In genomic region chr7:63755476-63755948, GRCm38 (mm10) we compare ENCODE assay signal across 9 mouse cellular contexts.
DNase-seq lines count a peak whose midpoint lies in the region; ATAC-seq and TF ChIP-seq lines count a peak whose summit lies in the region.
"Had no signal": no experiment of that assay in that cellular context is flagged by ENCODE, and none has a peak within 500 bp of the region (broad histone marks: within the 10 kb centered on the region; RNA-seq: fewer than 3 reads in every experiment).

No protein-coding gene starts in this region.

- H3K9me3 ChIP-seq in forebrain, embryonic 11.5 days (ENCODE audit: control insufficient read depth, low read length): no peaks in the 10 kb centered on the region
- no peaks in the 10 kb centered on the region for H3K9me3 ChIP-seq in heart, embryonic 15.5 days (replicated peaks)
- H3K9me3 ChIP-seq in liver, embryonic 11.5 days (ENCODE audit: control insufficient read depth, low read length): no peaks in the 10 kb centered on the region

- no peaks in the 10 kb centered on the region for H3K36me3 ChIP-seq in forebrain, embryonic 11.5 days (ENCODE audit: control insufficient read depth, insufficient read depth, low read length)
- no peaks in the 10 kb centered on the region for H3K36me3 ChIP-seq in heart, embryonic 15.5 days
- H3K36me3 ChIP-seq in liver, embryonic 11.5 days (ENCODE audit: control insufficient read depth, insufficient read depth, low read length): no peaks in the 10 kb centered on the region
- H3K36me3 ChIP-seq: G1E had no signal

- peak; percentile 62 for ATAC-seq in forebrain, embryonic 11.5 days (replicated peaks; ENCODE audit: low FRiP score)
- 0 out of 2 replicates have a peak, but pooled peaks have one; percentile 37 for ATAC-seq in heart, embryonic 15.5 days (replicated peaks; ENCODE audit: insufficient number of reproducible peaks, insufficient read depth, low FRiP score, low read depth)
- ATAC-seq in liver, embryonic 11.5 days (replicated peaks; ENCODE audit: low FRiP score): no peak
- ATAC-seq in monocyte, adult 5-6 weeks (replicated peaks; ENCODE audit: insufficient number of reproducible peaks, low FRiP score, low TSS enrichment, poor library complexity, severe bottlenecking): peak; percentile 72

- H3K27me3 ChIP-seq in forebrain, embryonic 11.5 days (ENCODE audit: control insufficient read depth, insufficient read depth, low read length): peaks cover 57% of the 10 kb centered on the region
- peaks cover 77% of the 10 kb centered on the region for H3K27me3 ChIP-seq in heart, embryonic 15.5 days
- H3K27me3 ChIP-seq in liver, embryonic 11.5 days (replicated peaks; ENCODE audit: control insufficient read depth, insufficient read depth, low read length): peaks cover 67% of the 10 kb centered on the region

- TF ChIP-seq POLR2A in bone marrow, adult 2 months (IDR thresholded peaks at IDR 0.05; ENCODE audit: borderline replicate concordance, control insufficient read depth, low read depth, low read length): no peak

- peak; percentile 57 for TF ChIP-seq CTCF in bone marrow, adult 2 months (IDR thresholded peaks at IDR 0.05; ENCODE audit: control insufficient read depth, insufficient read depth, low read length)

- peak overlapping the region; percentile 54 for H3K9ac ChIP-seq in forebrain, embryonic 11.5 days (ENCODE audit: low read length)
- H3K9ac ChIP-seq in heart, embryonic 15.5 days: peak overlapping the region; percentile 46
- no peak overlapping the region for H3K9ac ChIP-seq in liver, embryonic 11.5 days (ENCODE audit: low read depth, low read length)

- no peak overlapping the region for H3K27ac ChIP-seq in bone marrow, adult 2 months (ENCODE audit: control insufficient read depth, insufficient read depth, low read depth, low read length, poor library complexity)
- H3K27ac ChIP-seq in forebrain, embryonic 11.5 days (ENCODE audit: low read depth, low read length): no peak overlapping the region
- no peak overlapping the region for H3K27ac ChIP-seq in heart, embryonic 15.5 days
- no peak overlapping the region for H3K27ac ChIP-seq in liver, embryonic 11.5 days (ENCODE audit: low read depth, low read length)

- no peaks in the 10 kb centered on the region; the same call in 1 of the 2 replicates for H3K4me1 ChIP-seq in bone marrow, adult 2 months (ENCODE audit: control insufficient read depth, insufficient read depth, low read length)
- peaks cover 15% of the 10 kb centered on the region; the same call in 1 of the 2 replicates for H3K4me1 ChIP-seq in forebrain, embryonic 11.5 days (replicated peaks; ENCODE audit: control insufficient read depth, insufficient read depth, low read length)
- H3K4me1 ChIP-seq in heart, embryonic 15.5 days (replicated peaks): peaks cover 30% of the 10 kb centered on the region
- H3K4me1 ChIP-seq in liver, embryonic 11.5 days (replicated peaks; ENCODE audit: control insufficient read depth, insufficient read depth, low read length): no peaks in the 10 kb centered on the region

- peak; percentile 62 for DNase-seq in 3134 (ENCODE audit: extremely low read depth, insufficient read length, low spot score)
- peak; percentile 94 for DNase-seq in forebrain, embryonic 11.5 days (ENCODE audit: low spot score)
- peak; percentile 85 for DNase-seq in kidney, postnatal 14 days
- peak; percentile 70 for DNase-seq in liver, embryonic 11.5 days (ENCODE audit: low spot score)
- peak; percentile 49 to 67 for DNase-seq in spleen, postnatal 14 days (ENCODE audit: low spot score in 2 of 2)

- no peak overlapping the region for H3K4me3 ChIP-seq in bone marrow, adult 2 months (replicated peaks; ENCODE audit: control insufficient read depth, low read depth, low read length)
- H3K4me3 ChIP-seq in forebrain, embryonic 11.5 days (ENCODE audit: low read depth, low read length): peak overlapping the region; percentile 38
- peak overlapping the region; percentile 50 for H3K4me3 ChIP-seq in heart, embryonic 15.5 days
- H3K4me3 ChIP-seq in liver, embryonic 11.5 days (ENCODE audit: low read depth, low read length): peak overlapping the region; percentile 40

- peak overlapping the region; percentile 86 for H3K4me2 ChIP-seq in forebrain, embryonic 11.5 days (ENCODE audit: low read depth, low read length, severe bottlenecking)
- peak overlapping the region; percentile 88 for H3K4me2 ChIP-seq in heart, embryonic 15.5 days
- H3K4me2 ChIP-seq in liver, embryonic 11.5 days: peak overlapping the region; percentile 65

- WGBS in bone marrow, adult 2 months: 1% methylated on average over 13 of the region's 13 CpGs
- under 1% methylated on average over 13 of the region's 13 CpGs for WGBS in forebrain, embryonic 11.5 days
- WGBS in heart, embryonic 15.5 days: 1% methylated on average over 13 of the region's 13 CpGs
- 2% methylated on average over 13 of the region's 13 CpGs for WGBS in liver, embryonic 11.5 days
